Mouse (Mus musculus) intestine, embryonic 14.5 days (tissue): ENCODE measurements at regions not wholly inside any gene's neighbourhood (a gene's known extent, or its start where the extent isn't known, plus 50 kb on each side); places are given as distances from the start of the nearest gene placed in this dataset.

Source experiments
- ATAC-seq: fragments of 200-750 bp; cut with Nextera tagmentation; replicated peaks from 2 replicates; pipeline ENCODE4 v1.8.0; 2017; ENCODE audit warnings: low read depth, moderate number of reproducible peaks, moderate TSS enrichment, moderate library complexity; ENCODE audit not compliant: low FRiP score, low TSS enrichment
- DNase-seq: peaks from one replicate; pipeline ENCODE4 v3.0.0-alpha.2; 2018; ENCODE audit warnings: low spot score
- H3K27ac ChIP-seq: fragments of 300-500 bp; sonication (generic); 2 replicates; pipeline ENCODE4 v1.5.1; 2014; ENCODE audit warnings: low read depth, mild to moderate bottlenecking, control low read depth
- H3K27me3 ChIP-seq: fragments of 300-500 bp; sonication (generic); replicated peaks from 2 replicates; pipeline ENCODE4 v1.6.1; 2014; ENCODE audit warnings: low read length, control low read depth; ENCODE audit not compliant: control insufficient read depth, insufficient read depth
- H3K36me3 ChIP-seq: fragments of 300-500 bp; sonication (generic); 2 replicates; pipeline ENCODE4 v1.6.1; 2014; ENCODE audit warnings: low read length, control low read depth; ENCODE audit not compliant: control insufficient read depth, insufficient read depth
- H3K4me1 ChIP-seq: fragments of 300-500 bp; sonication (generic); replicated peaks from 2 replicates; pipeline ENCODE4 v1.6.1; 2014; ENCODE audit warnings: low read length, control low read depth, mixed read lengths; ENCODE audit not compliant: control insufficient read depth, insufficient read depth
- H3K4me2 ChIP-seq: fragments of 300-500 bp; sonication (generic); 2 replicates; pipeline ENCODE4 v1.6.1; 2014; ENCODE audit warnings: low read length
- H3K4me3 ChIP-seq: fragments of 300-500 bp; sonication (generic); 2 replicates; pipeline ENCODE4 v1.5.1; 2014; ENCODE audit warnings: low read depth, low read length, control low read depth, mixed read lengths
- H3K9ac ChIP-seq: fragments of 300-500 bp; sonication (generic); 2 replicates; pipeline ENCODE4 v1.6.1; 2014; ENCODE audit warnings: mild to moderate bottlenecking, low read length
- H3K9me3 ChIP-seq: fragments of 300-500 bp; sonication (generic); 2 replicates; pipeline ENCODE4 v1.6.1; 2016; ENCODE audit warnings: low read length, control low read depth; ENCODE audit not compliant: control insufficient read depth
- WGBS: fragments of 180-500 bp; shearing (Covaris S2); extraction: QIAGEN DNeasy Blood & Tissue Kit; methylation state at CpG from one replicate; pipeline ENCODE4 v1.1.7; 2014; 5-methylcytosine and 5-hydroxymethylcytosine counted together

- no peak overlapping the region for H3K9ac ChIP-seq
- H3K4me3 ChIP-seq: no peak overlapping the region
- no peaks in the 10 kb centered on the region for H3K27me3 ChIP-seq
- H3K9me3 ChIP-seq: no peaks in the 10 kb centered on the region
- H3K36me3 ChIP-seq: no peaks in the 10 kb centered on the region
- no peaks in the 10 kb centered on the region for H3K4me1 ChIP-seq
- DNase-seq (no peak), ATAC-seq (no peak)
- H3K4me2 ChIP-seq: no peak overlapping the region
- H3K27ac ChIP-seq: no peak overlapping the region
- WGBS: 27% methylated on average over 2 of the region's 2 CpGs
Observed at GRCm38 (mm10) chr4:31293752-31294151, 670.1 kb upstream of the Map3k7 start.

DNA sequence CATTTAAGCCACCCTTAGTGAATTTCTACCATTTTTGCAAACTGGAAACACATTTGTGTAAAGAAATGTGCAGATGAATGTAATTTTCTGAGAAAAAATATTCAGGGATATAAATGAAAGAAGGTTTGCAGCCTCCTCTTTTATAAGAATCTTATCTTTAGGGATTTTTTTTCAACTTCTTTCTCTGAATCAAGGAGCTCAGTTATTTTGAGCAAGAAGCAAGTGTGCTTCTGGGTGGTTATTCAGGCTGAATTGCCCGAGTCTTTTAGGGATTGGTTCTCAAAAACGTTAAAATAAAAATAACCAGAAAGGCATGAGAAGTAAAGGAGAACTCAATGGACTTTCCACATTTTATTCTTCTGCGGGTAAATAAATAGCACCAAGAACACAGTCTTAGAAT, 666.0 kb upstream of the Map3k7 start:
- H3K27me3 ChIP-seq: no peaks in the 10 kb centered on the region
- 83% methylated on average over 3 of the region's 3 CpGs for WGBS
- no peak overlapping the region for H3K4me3 ChIP-seq
- ATAC-seq: no peak
- H3K27ac ChIP-seq: no peak overlapping the region
- no peak overlapping the region for H3K4me2 ChIP-seq
- no peaks in the 10 kb centered on the region for H3K4me1 ChIP-seq
- no peak overlapping the region for H3K9ac ChIP-seq
- no peaks in the 10 kb centered on the region for H3K9me3 ChIP-seq
- no peak for DNase-seq
- H3K36me3 ChIP-seq: no peaks in the 10 kb centered on the region

DNA sequence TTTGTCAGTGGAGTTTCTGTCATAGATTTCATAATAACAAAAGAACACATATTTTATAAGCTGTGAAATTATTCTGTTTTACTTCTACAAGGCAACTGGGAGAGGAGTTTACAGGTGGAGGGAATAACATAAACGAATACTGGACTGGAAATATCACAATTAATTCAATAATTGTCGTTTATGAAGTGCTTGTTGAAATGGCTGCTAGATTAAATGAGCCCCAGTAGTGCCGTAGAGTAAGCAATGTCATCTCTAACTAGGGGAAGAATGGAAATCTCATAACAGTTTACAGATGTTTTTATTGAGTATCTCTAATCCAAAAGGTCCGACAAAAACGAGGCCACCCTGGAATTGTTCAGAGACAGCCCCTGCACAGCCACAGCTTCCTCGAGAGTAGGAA, 644.6 kb upstream of the Map3k7 start:
- DNase-seq: no peak

DNA sequence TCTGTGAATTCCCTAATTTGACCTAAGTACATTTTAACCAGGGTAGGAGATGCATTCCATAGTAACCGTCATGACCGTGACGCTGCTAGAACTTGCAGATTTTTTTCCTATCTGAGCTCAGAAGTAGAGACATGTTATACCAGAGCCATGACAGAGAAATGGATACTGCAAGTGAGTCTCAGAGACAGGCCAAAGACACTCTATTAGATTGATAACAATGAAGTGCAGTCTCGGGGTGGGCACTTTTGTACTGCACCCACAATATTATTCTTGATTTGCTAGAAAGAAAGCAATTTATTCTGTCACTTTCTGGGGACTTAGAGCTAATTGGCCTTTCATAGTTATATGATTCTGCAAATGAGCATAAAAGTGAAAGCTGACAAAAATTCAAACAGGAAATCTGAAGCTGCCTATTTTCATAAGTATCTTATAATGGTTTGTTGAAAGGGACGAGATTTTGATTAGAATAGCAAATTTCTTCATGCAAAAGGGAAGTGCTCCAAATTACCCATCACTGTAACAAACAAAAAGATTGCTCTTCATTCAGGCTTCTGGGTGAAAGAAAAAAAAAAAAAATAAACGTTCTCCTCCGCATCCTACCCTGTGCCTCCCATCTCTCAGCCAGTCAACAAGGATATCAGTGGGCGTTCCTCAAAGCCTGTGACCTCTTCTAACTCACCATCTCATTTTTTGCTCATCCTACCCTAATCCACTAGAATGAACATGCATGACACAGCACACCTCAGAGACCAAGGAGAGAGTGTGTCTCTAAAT, 643.0 kb upstream of the Map3k7 start:
- Histone ChIP-seq H3K4me1 (no peaks in the 10 kb centered on the region; the same call in 1 of the 2 replicates), H3K4me3 (no peak overlapping the region), H3K27ac (no peak overlapping the region), H3K36me3 (no peaks in the 10 kb centered on the region), H3K9me3 (no peaks in the 10 kb centered on the region), H3K4me2 (no peak overlapping the region), H3K27me3 (no peaks in the 10 kb centered on the region), H3K9ac (no peak overlapping the region)
- 72% methylated on average over 8 of the region's 8 CpGs for WGBS
- DNase-seq: no peak
- no peak for ATAC-seq

More for the DNA sequence above, 644.6 kb upstream of the Map3k7 start:
- no peak overlapping the region for H3K27ac ChIP-seq
- no peaks in the 10 kb centered on the region for H3K27me3 ChIP-seq
- WGBS: 22% methylated on average over 6 of the region's 6 CpGs
- no peaks in the 10 kb centered on the region for H3K9me3 ChIP-seq
- no peaks in the 10 kb centered on the region for H3K36me3 ChIP-seq
- no peak overlapping the region for H3K4me2 ChIP-seq
- H3K9ac ChIP-seq: no peak overlapping the region
- H3K4me1 ChIP-seq: no peaks in the 10 kb centered on the region; the same call in 1 of the 2 replicates
- no peak overlapping the region for H3K4me3 ChIP-seq
- no peak for ATAC-seq

DNA sequence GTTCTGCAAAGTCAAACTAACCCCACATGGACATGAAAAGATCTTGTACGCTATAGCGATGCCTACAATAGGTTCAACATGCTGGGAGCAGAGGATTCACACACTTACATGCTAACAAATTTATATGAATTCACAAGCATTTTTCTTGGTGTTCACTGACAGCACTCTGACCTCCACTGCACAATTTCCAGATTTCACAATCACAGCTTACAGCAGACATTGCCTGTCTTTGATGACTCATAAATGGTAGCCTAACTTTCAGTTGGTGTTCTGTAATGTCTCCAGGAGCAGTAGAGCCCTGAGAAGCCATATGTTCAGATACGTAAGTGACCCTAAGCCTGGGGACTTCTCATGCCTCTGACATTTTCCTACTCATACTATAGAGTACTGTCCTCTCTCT, 640.1 kb upstream of the Map3k7 start:
- H3K4me3 ChIP-seq: no peak overlapping the region
- DNase-seq (no peak), ATAC-seq (no peak)
- H3K4me1 ChIP-seq: no peaks in the 10 kb centered on the region; the same call in 1 of the 2 replicates
- no peaks in the 10 kb centered on the region for H3K9me3 ChIP-seq
- H3K9ac ChIP-seq: no peak overlapping the region
- no peaks in the 10 kb centered on the region for H3K36me3 ChIP-seq
- H3K4me2 ChIP-seq: no peak overlapping the region
- 95% methylated on average over 3 of the region's 3 CpGs for WGBS
- no peak overlapping the region for H3K27ac ChIP-seq
- H3K27me3 ChIP-seq: no peaks in the 10 kb centered on the region

DNA sequence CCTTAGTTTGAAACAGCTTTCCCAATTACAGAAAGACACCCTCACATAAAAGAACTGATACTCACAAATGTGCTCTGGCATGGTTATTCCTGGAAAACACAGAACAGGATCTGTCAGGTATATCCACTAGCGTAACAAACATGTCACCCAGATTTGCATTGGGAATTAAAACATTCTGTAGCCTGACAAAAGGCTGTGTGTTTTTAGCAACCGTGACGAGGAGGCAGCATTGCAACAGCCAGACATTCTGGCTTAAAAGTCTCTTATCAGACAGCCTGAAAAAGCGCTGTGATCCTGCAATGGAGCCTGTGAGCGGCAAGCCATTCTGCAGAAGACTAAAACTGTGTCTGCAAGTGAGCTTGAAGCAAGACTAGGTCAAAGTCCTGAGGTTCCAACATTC, 635.1 kb upstream of the Map3k7 start:
- Histone ChIP-seq H3K9me3 (no peaks in the 10 kb centered on the region), H3K4me3 (no peak overlapping the region), H3K36me3 (no peaks in the 10 kb centered on the region), H3K4me1 (no peaks in the 10 kb centered on the region), H3K4me2 (no peak overlapping the region), H3K27me3 (no peaks in the 10 kb centered on the region), H3K27ac (no peak overlapping the region), H3K9ac (no peak overlapping the region)
- 60% methylated on average over 5 of the region's 5 CpGs for WGBS
- ATAC-seq (no peak), DNase-seq (no peak)

DNA sequence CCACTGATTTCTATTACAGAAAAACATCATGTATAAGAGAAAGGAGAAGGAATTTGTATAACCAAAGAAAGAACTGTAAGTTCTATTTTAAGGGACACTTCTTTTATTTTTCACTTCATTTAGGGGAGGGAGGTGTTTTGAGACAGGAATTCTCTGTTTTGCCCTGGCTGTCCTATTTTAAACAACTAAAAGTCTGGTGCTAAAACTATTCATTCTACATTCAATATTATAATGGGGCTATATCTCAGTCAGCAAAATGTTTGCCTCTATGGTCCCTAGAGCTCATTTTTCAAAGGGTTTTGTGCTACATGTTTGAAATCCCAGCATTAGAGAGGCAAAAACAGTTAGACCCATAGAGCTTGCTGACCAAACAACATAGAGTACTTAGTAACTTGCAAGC, 632.8 kb upstream of the Map3k7 start:
- no peaks in the 10 kb centered on the region for H3K9me3 ChIP-seq
- ATAC-seq (no peak), DNase-seq (no peak)
- H3K4me3 ChIP-seq: no peak overlapping the region
- no peaks in the 10 kb centered on the region for H3K27me3 ChIP-seq
- H3K4me1 ChIP-seq: no peaks in the 10 kb centered on the region
- no peak overlapping the region for H3K4me2 ChIP-seq
- no peak overlapping the region for H3K9ac ChIP-seq
- H3K36me3 ChIP-seq: no peaks in the 10 kb centered on the region
- H3K27ac ChIP-seq: no peak overlapping the region

GRCm38 (mm10) chr4:31335686-31336085, 628.2 kb upstream of the Map3k7 start:
- Histone ChIP-seq H3K27me3 (no peaks in the 10 kb centered on the region), H3K4me2 (no peak overlapping the region), H3K4me3 (no peak overlapping the region), H3K9me3 (no peaks in the 10 kb centered on the region), H3K9ac (no peak overlapping the region), H3K36me3 (no peaks in the 10 kb centered on the region), H3K27ac (no peak overlapping the region), H3K4me1 (no peaks in the 10 kb centered on the region)
- WGBS: 77% methylated on average over 3 of the region's 3 CpGs
- DNase-seq (no peak), ATAC-seq (no peak)

GRCm38 (mm10) chr4:31337980-31338379, 625.9 kb upstream of the Map3k7 start:
- no peaks in the 10 kb centered on the region for H3K36me3 ChIP-seq
- WGBS: 57% methylated on average over 4 of the region's 4 CpGs
- no peak for DNase-seq
- H3K4me1 ChIP-seq: no peaks in the 10 kb centered on the region
- no peak overlapping the region for H3K27ac ChIP-seq
- H3K4me2 ChIP-seq: no peak overlapping the region
- H3K9ac ChIP-seq: no peak overlapping the region
- H3K4me3 ChIP-seq: no peak overlapping the region
- H3K27me3 ChIP-seq: no peaks in the 10 kb centered on the region
- no peaks in the 10 kb centered on the region for H3K9me3 ChIP-seq
- no peak for ATAC-seq
